Mouse (Mus musculus) stomach, embryonic 16.5 days (tissue): ENCODE results near the gene Mob4. TPM values are rescaled to one million over a fixed set of nuclear protein-coding genes. Genes with fewer than 3 reads are reported as not detected.

Source experiments
- ATAC-seq: fragments of 200-750 bp; cut with Nextera tagmentation; 2 replicates; pipeline ENCODE4 v1.8.0; 2017; ENCODE audit warnings: moderate number of reproducible peaks, moderate TSS enrichment; ENCODE audit not compliant: insufficient read depth, low FRiP score
- H3K27ac ChIP-seq: fragments of 300-500 bp; sonication (generic); 2 replicates; pipeline ENCODE4 v1.5.1; 2014; ENCODE audit warnings: low read length
- H3K27me3 ChIP-seq: fragments of 300-500 bp; sonication (generic); 2 replicates; pipeline ENCODE4 v1.6.1; 2014; ENCODE audit warnings: low read length, control low read depth, mixed read lengths; ENCODE audit not compliant: control insufficient read depth, insufficient read depth
- H3K36me3 ChIP-seq: fragments of 300-500 bp; sonication (generic); 2 replicates; pipeline ENCODE4 v1.6.1; 2014; ENCODE audit warnings: low read length; ENCODE audit not compliant: control insufficient read depth, insufficient read depth
- H3K4me1 ChIP-seq: fragments of 300-500 bp; sonication (generic); 2 replicates; pipeline ENCODE4 v1.6.1; 2014; ENCODE audit warnings: low read length, control low read depth, mixed read lengths; ENCODE audit not compliant: control insufficient read depth, insufficient read depth
- H3K4me2 ChIP-seq: fragments of 300-500 bp; sonication (generic); 2 replicates; pipeline ENCODE4 v1.6.1; 2014; ENCODE audit warnings: low read depth, low read length, mixed read lengths
- H3K4me3 ChIP-seq: fragments of 300-500 bp; sonication (generic); replicated peaks from 2 replicates; pipeline ENCODE4 v1.5.1; 2014; ENCODE audit warnings: mild to moderate bottlenecking, low read length
- H3K9ac ChIP-seq: fragments of 300-500 bp; sonication (generic); 2 replicates; pipeline ENCODE4 v1.6.1; 2014; ENCODE audit warnings: low read length
- H3K9me3 ChIP-seq: fragments of 300-500 bp; sonication (generic); replicated peaks from 2 replicates; pipeline ENCODE4 v1.6.1; 2016; ENCODE audit warnings: low read length, control low read depth; ENCODE audit not compliant: control insufficient read depth
- WGBS: fragments of 180-500 bp; shearing (Covaris S2); extraction: QIAGEN DNeasy Blood & Tissue Kit; methylation state at CpG from one replicate; pipeline ENCODE4 v1.1.7; 2014; 5-methylcytosine and 5-hydroxymethylcytosine counted together
- polyA plus RNA-seq: library from polyadenylated mRNA; unstranded; fragments of >200 nt; fragmentation: Nextera tagmentation; extraction: Ambion mirVana; gene quantifications from 2 replicates; pipeline ENCODE4 v1.2.1, GENCODE M21; 2015

Gene Mob4
- polyA plus RNA-seq, 1 experiment from 2014 or later = 153 TPM

GRCm38 (mm10) chr1:55192015-55192414 is 61.0 kb downstream of the Mob4 start:
- H3K4me1 ChIP-seq = peaks cover 6% of the 10 kb centered on the region; the same call in 1 of the 2 replicates
- peak overlapping the region; percentile 49; the same call in 1 of the 2 replicates for H3K9ac ChIP-seq
- WGBS = 10% methylated on average over 8 of the region's 8 CpGs

GRCm38 (mm10) chr1:55192824-55193223 is 61.8 kb downstream of the Mob4 start:
- Histone ChIP-seq H3K4me3 (no peak overlapping the region), H3K4me1 (peaks cover 6% of the 10 kb centered on the region; the same call in 1 of the 2 replicates)
- ATAC-seq = no peak

More at GRCm38 (mm10) chr1:55192015-55192414, 61.0 kb downstream of the Mob4 start:
- Histone ChIP-seq H3K4me3 (peak overlapping the region; percentile 35), H3K27ac (0 out of 2 replicates have a peak overlapping the region, but pooled peaks have one; percentile 34), H3K4me2 (peak overlapping the region; percentile 47), H3K36me3 (no peaks in the 10 kb centered on the region), H3K27me3 (no peaks in the 10 kb centered on the region), H3K9me3 (no peaks in the 10 kb centered on the region)
- 0 out of 2 replicates have a peak, but pooled peaks have one; percentile 42 for ATAC-seq

DNA sequence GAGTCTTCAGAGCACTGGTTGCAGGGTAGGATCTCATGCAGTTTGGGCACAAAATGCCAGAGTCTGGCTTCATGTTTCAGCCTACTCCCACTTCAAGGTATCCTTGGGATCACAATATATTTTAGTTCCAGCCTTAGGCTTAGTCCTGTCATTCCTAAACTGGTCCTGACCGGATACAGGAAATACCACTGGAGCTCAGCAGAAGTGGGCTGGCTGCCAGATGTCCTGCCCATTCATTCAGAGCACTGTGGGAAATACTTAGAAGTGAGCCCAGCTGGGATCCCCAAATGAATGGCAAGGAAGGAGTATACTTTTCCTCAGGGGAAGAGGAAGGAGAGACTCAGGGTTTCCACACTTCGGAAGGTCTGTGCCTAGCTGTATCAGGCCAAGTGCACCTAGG is 62.3 kb downstream of the Mob4 start:
- H3K4me3 ChIP-seq = no peak overlapping the region
- H3K27ac ChIP-seq = peak overlapping the region; percentile 10; the same call in 1 of the 2 replicates
- no peaks in the 10 kb centered on the region for H3K27me3 ChIP-seq
- H3K9ac ChIP-seq = no peak overlapping the region
- peaks cover 6% of the 10 kb centered on the region for H3K4me1 ChIP-seq
- H3K9me3 ChIP-seq = no peaks in the 10 kb centered on the region
- no peaks in the 10 kb centered on the region for H3K36me3 ChIP-seq
- H3K4me2 ChIP-seq = no peak overlapping the region
- peak; percentile 78; the same call in 1 of the 2 replicates for ATAC-seq
- 38% methylated on average over 2 of the region's 2 CpGs for WGBS

More at GRCm38 (mm10) chr1:55192824-55193223, 61.8 kb downstream of the Mob4 start:
- Histone ChIP-seq H3K4me2 (no peak overlapping the region), H3K27me3 (no peaks in the 10 kb centered on the region), H3K9ac (no peak overlapping the region), H3K36me3 (no peaks in the 10 kb centered on the region), H3K27ac (peak overlapping the region; percentile 10; the same call in 1 of the 2 replicates), H3K9me3 (no peaks in the 10 kb centered on the region)
- 58% methylated on average over 3 of the region's 3 CpGs for WGBS

GRCm38 (mm10) chr1:55194064-55194915 is 63.3 kb downstream of the Mob4 start:
- WGBS = 71% methylated on average over 19 of the region's 19 CpGs
- Histone ChIP-seq H3K4me2 (no peak overlapping the region), H3K9me3 (no peaks in the 10 kb centered on the region), H3K4me1 (peaks cover 6% of the 10 kb centered on the region), H3K27ac (no peak overlapping the region), H3K27me3 (no peaks in the 10 kb centered on the region), H3K9ac (no peak overlapping the region), H3K36me3 (no peaks in the 10 kb centered on the region), H3K4me3 (no peak overlapping the region)
- no peak for ATAC-seq

- Histone ChIP-seq H3K4me1 (peaks cover 6% of the 10 kb centered on the region), H3K36me3 (no peaks in the 10 kb centered on the region), H3K9ac (no peak overlapping the region), H3K27me3 (no peaks in the 10 kb centered on the region), H3K4me3 (no peak overlapping the region), H3K9me3 (no peaks in the 10 kb centered on the region), H3K4me2 (no peak overlapping the region), H3K27ac (no peak overlapping the region)
- no peak for ATAC-seq
- 76% methylated on average over 4 of the region's 4 CpGs for WGBS
These were observed 64.0 kb downstream of the Mob4 start for GRCm38 (mm10) chr1:55195021-55195420.

- H3K27ac ChIP-seq = peak overlapping the region; percentile 39
- no peaks in the 10 kb centered on the region for H3K9me3 ChIP-seq
- H3K27me3 ChIP-seq = no peaks in the 10 kb centered on the region
- H3K4me3 ChIP-seq = no peak overlapping the region
- peaks cover 6% of the 10 kb centered on the region for H3K4me1 ChIP-seq
- H3K9ac ChIP-seq = no peak overlapping the region
- no peak for ATAC-seq
- H3K4me2 ChIP-seq = no peak overlapping the region
- H3K36me3 ChIP-seq = no peaks in the 10 kb centered on the region
- WGBS = 49% methylated on average over 6 of the region's 6 CpGs
These were observed 65.4 kb downstream of the Mob4 start for GRCm38 (mm10) chr1:55196327-55197003.

DNA sequence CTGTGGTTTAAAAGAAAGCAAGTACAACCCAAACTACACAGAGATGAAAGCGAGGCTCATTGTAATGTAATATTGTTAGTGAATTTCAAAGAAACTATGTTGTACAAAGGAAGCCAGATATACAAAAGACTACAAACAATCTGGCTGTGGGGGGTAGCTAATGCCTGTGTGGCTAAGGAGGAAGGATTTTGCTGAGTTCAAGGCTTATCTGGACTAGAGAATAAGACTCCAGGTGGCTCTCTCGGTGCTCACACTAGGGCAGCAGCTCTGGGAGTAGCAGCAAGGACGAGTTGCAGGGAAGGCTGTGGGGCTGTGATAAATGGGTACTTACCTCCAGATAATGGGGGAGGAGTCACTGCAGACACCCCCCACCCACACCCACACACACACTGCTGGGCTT is 67.7 kb downstream of the Mob4 start:
- no peaks in the 10 kb centered on the region for H3K36me3 ChIP-seq
- no peak overlapping the region for H3K4me2 ChIP-seq
- H3K9ac ChIP-seq = no peak overlapping the region
- 39% methylated on average over 3 of the region's 3 CpGs for WGBS
- no peak for ATAC-seq
- H3K4me3 ChIP-seq = no peak overlapping the region
- H3K27ac ChIP-seq = no peak overlapping the region
- H3K9me3 ChIP-seq = no peaks in the 10 kb centered on the region
- H3K4me1 ChIP-seq = peaks cover 5% of the 10 kb centered on the region
- no peaks in the 10 kb centered on the region for H3K27me3 ChIP-seq

- H3K9ac ChIP-seq = no peak overlapping the region
- peak overlapping the region; percentile 62 for H3K27ac ChIP-seq
- no peak overlapping the region for H3K4me3 ChIP-seq
- no peaks in the 10 kb centered on the region for H3K9me3 ChIP-seq
- peak; percentile 18; the same call in 1 of the 2 replicates for ATAC-seq
- H3K36me3 ChIP-seq = no peaks in the 10 kb centered on the region
- no peak overlapping the region for H3K4me2 ChIP-seq
- WGBS = 58% methylated on average over 18 of the region's 18 CpGs
- H3K4me1 ChIP-seq = peaks cover 5% of the 10 kb centered on the region
- no peaks in the 10 kb centered on the region for H3K27me3 ChIP-seq
These were observed 71.1 kb downstream of the Mob4 start for GRCm38 (mm10) chr1:55201850-55202752.
